Mouse (Mus musculus) large intestine, adult 2 months (tissue): ENCODE results near the gene Sco1. TPM values are rescaled to one million over a fixed set of nuclear protein-coding genes. Genes with fewer than 3 reads are reported as not detected.
"Not testable (repeated sequence)": the region's sequence is repeated elsewhere in the genome, so short reads cannot be mapped to it uniquely, and the experiment has no call there.

Experiments used
- DNase-seq: peaks from one replicate; pipeline ENCODE4 v3.0.0-alpha.2; 2012; ENCODE audit warnings: low read depth, low spot score
- WGBS: fragments of 180-500 bp; shearing (Covaris S2); methylation state at CpG from one replicate; pipeline ENCODE4 v1.1.7; 2018; 5-methylcytosine and 5-hydroxymethylcytosine counted together
- polyA plus RNA-seq: library from polyadenylated mRNA; depleted of rRNA; stranded (reverse); fragments of >200 nt; gene quantifications from 2 replicates; pipeline ENCODE4 v1.2.3, GENCODE M21; 2012; rRNA removed

The Sco1 gene
- 13.1 and 13.4 TPM in 2 replicates for polyA plus RNA-seq

- under 1% methylated on average over 50 of the region's 50 CpGs for WGBS
- DNase-seq, result peak; percentile 90
Observed at GRCm38 (mm10) chr11:67052321-67052952, at the start of gene Sco1, which contains the start of gene Adprm. Sco1 (plus strand) TSS chr11:67052670. Adprm (minus strand) TSS chr11:67052594.

- WGBS, result 77% methylated on average over 2 of the region's 2 CpGs
- DNase-seq, result no peak
Observed at GRCm38 (mm10) chr11:67002911-67003310, 49.6 kb upstream of the Sco1 start.

GRCm38 (mm10) chr11:67007961-67008360 lies 44.5 kb upstream of the Sco1 start:
- no peak for DNase-seq
- 76% methylated on average over 8 of the region's 8 CpGs for WGBS

GRCm38 (mm10) chr11:67008528-67008927 lies 43.9 kb upstream of the Sco1 start:
- 88% methylated on average over 4 of the region's 4 CpGs for WGBS

GRCm38 (mm10) chr11:67010430-67010829 lies 42.0 kb upstream of the Sco1 start:
- no peak for DNase-seq
- 3% methylated on average over 8 of the region's 8 CpGs for WGBS

More at GRCm38 (mm10) chr11:67008528-67008927, 43.9 kb upstream of the Sco1 start:
- no peak for DNase-seq

GRCm38 (mm10) chr11:67011635-67012034 lies 40.8 kb upstream of the Sco1 start:
- DNase-seq, result no peak
- WGBS, result 41% methylated on average over 4 of the region's 4 CpGs

- 5% methylated on average over 12 of the region's 12 CpGs for WGBS
- peak; percentile 78 for DNase-seq
Observed at GRCm38 (mm10) chr11:67017801-67018591, 34.5 kb upstream of the Sco1 start.

- WGBS, result 36% methylated on average over 7 of the region's 7 CpGs
- DNase-seq, result no peak
Observed at GRCm38 (mm10) chr11:67019711-67020475, 32.6 kb upstream of the Sco1 start.

- 3% methylated on average over 12 of the region's 12 CpGs for WGBS
- DNase-seq, result peak; percentile 71
Observed at GRCm38 (mm10) chr11:67020948-67021347, 31.5 kb upstream of the Sco1 start.

GRCm38 (mm10) chr11:67022354-67023115 lies 29.9 kb upstream of the Sco1 start:
- WGBS, result 80% methylated on average over 13 of the region's 13 CpGs
- DNase-seq, result no peak

GRCm38 (mm10) chr11:67023191-67023590 lies 29.3 kb upstream of the Sco1 start:
- not testable (repeated sequence) for DNase-seq
- 39% methylated on average over 1 of the region's 1 CpGs for WGBS

- WGBS, result 61% methylated on average over 6 of the region's 6 CpGs
- DNase-seq, result no peak
Observed at GRCm38 (mm10) chr11:67023802-67024340, 28.6 kb upstream of the Sco1 start.

GRCm38 (mm10) chr11:67024867-67025477 lies 27.5 kb upstream of the Sco1 start, which contains the start of gene Tmem220:
Tmem220 (plus strand) TSS chr11:67025154.
- WGBS, result 1% methylated on average over 33 of the region's 35 CpGs
- DNase-seq, result peak; percentile 99

- WGBS, result 27% methylated on average over 16 of the region's 16 CpGs
- no peak for DNase-seq
Observed at GRCm38 (mm10) chr11:67030904-67031602, 21.4 kb upstream of the Sco1 start.

GRCm38 (mm10) chr11:67031603-67031915 lies 20.9 kb upstream of the Sco1 start:
- WGBS, result 15% methylated on average over 2 of the region's 2 CpGs
- no peak for DNase-seq

GRCm38 (mm10) chr11:67034775-67035485 lies 17.5 kb upstream of the Sco1 start:
- no peak for DNase-seq
- WGBS, result 48% methylated on average over 4 of the region's 4 CpGs

GRCm38 (mm10) chr11:67036229-67036628 lies 16.2 kb upstream of the Sco1 start:
- no peak for DNase-seq
- 72% methylated on average over 6 of the region's 6 CpGs for WGBS

GRCm38 (mm10) chr11:67036892-67037291 lies 15.6 kb upstream of the Sco1 start:
- DNase-seq, result no peak
- 87% methylated on average over 9 of the region's 9 CpGs for WGBS
